Mouse (Mus musculus) hindbrain, embryonic 15.5 days (tissue): ENCODE data around the gene Psmd9. TPM values are rescaled to one million over a fixed set of nuclear protein-coding genes. Genes with fewer than 3 reads are reported as not detected.
"Not testable (repeated sequence)": the region's sequence is repeated elsewhere in the genome, so short reads cannot be mapped to it uniquely, and the experiment has no call there.

Source experiments
- ATAC-seq: fragments of 200-750 bp; cut with Nextera tagmentation; 2 replicates; pipeline ENCODE4 v1.8.0; 2017; ENCODE audit warnings: low read depth, moderate number of reproducible peaks, moderate TSS enrichment; ENCODE audit not compliant: low FRiP score
- H3K27ac ChIP-seq: fragments of 300-500 bp; sonication (generic); replicated peaks from 2 replicates; pipeline ENCODE4 v1.5.1; 2015; ENCODE audit warnings: mild to moderate bottlenecking, inconsistent platforms
- H3K27me3 ChIP-seq: fragments of 300-500 bp; sonication (generic); 2 replicates; pipeline ENCODE4 v1.6.1; 2015; ENCODE audit warnings: control low read depth, inconsistent platforms
- H3K36me3 ChIP-seq: fragments of 300-500 bp; sonication (generic); 2 replicates; pipeline ENCODE4 v1.6.1; 2015; ENCODE audit warnings: control low read depth, inconsistent platforms
- H3K4me1 ChIP-seq: fragments of 300-500 bp; sonication (generic); replicated peaks from 2 replicates; pipeline ENCODE4 v1.6.1; 2015; ENCODE audit warnings: control low read depth, inconsistent platforms
- H3K4me2 ChIP-seq: fragments of 300-500 bp; sonication (generic); 2 replicates; pipeline ENCODE4 v1.6.1; 2015; ENCODE audit warnings: moderate library complexity, mild to moderate bottlenecking, inconsistent platforms
- H3K4me3 ChIP-seq: fragments of 300-500 bp; sonication (generic); 2 replicates; pipeline ENCODE4 v1.5.1; 2015; ENCODE audit warnings: mild to moderate bottlenecking, inconsistent platforms
- H3K9ac ChIP-seq: fragments of 300-500 bp; sonication (generic); 2 replicates; pipeline ENCODE4 v1.6.1; 2015; ENCODE audit warnings: inconsistent platforms
- H3K9me3 ChIP-seq: fragments of 300-500 bp; sonication (generic); 2 replicates; pipeline ENCODE4 v1.6.1; 2016; ENCODE audit warnings: control low read depth, inconsistent platforms
- WGBS: fragments of 180-500 bp; shearing (Covaris S2); methylation state at CpG from one replicate; pipeline ENCODE4 v1.1.7; 2015; 5-methylcytosine and 5-hydroxymethylcytosine counted together
- polyA plus RNA-seq: library from polyadenylated mRNA; unstranded; fragments of >200 nt; fragmentation: Nextera tagmentation; extraction: Ambion mirVana; gene quantifications from 2 replicates; pipeline ENCODE4 v1.2.1, GENCODE M21; 2015

Psmd9 gene
- polyA plus RNA-seq, 1 experiment from 2014 or later, result 75.7 TPM

DNA sequence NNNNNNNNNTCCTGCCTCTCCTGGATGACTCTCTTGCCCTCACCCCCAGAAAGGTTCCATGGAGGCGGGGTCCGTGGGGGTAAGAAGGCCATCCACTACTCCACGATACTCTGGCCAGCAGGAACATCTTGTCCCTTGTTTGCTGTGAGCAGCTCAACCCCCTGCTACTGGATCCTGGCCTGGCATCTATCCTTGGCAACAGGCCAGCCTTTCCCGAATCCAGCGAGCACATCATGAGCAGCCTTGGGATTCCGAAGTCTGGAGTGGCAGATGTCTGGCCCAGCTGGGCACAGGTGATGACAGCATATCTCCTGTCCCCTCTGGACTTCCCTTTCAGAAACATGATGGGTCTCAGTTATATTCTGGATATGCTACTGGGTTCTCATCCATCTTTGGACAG lies 16.8 kb downstream of the Psmd9 start:
- H3K4me2 ChIP-seq, result no peak overlapping the region
- no peaks in the 10 kb centered on the region for H3K9me3 ChIP-seq
- H3K27me3 ChIP-seq, result no peaks in the 10 kb centered on the region
- no peak overlapping the region for H3K4me3 ChIP-seq
- no peak overlapping the region for H3K9ac ChIP-seq
- 0 out of 2 replicates have a peak, but pooled peaks cover 3% of the 10 kb centered on the region for H3K4me1 ChIP-seq
- whole genome bisulfite sequencing, result 59% methylated on average over 6 of the region's 6 CpGs
- H3K36me3 ChIP-seq, result no peaks in the 10 kb centered on the region
- H3K27ac ChIP-seq, result no peak overlapping the region
- ATAC-seq, result no peak

DNA sequence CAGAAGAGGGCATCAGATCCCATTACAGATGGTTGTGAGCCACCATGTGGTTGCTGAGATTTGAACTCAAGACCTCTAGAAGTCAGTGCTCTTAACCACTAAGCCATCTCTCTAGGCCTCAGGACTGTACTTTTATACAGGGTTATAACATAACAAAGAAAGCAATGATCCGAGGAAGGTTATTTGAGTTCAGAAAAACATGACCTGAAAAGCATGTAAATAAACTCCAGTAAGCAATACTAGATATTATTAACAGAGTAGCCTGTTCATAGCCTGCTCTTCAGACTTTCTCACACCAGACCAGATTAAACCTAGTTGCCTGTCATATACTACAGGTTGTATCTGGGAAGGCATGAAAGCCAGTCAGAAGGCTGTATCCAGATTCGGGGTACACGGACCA lies 18.1 kb downstream of the Psmd9 start:
- Histone ChIP-seq H3K4me3 (no peak overlapping the region), H3K9ac (no peak overlapping the region), H3K4me1 (0 out of 2 replicates have a peak, but pooled peaks cover 3% of the 10 kb centered on the region), H3K27ac (no peak overlapping the region), H3K4me2 (no peak overlapping the region), H3K9me3 (no peaks in the 10 kb centered on the region), H3K27me3 (no peaks in the 10 kb centered on the region), H3K36me3 (no peaks in the 10 kb centered on the region)
- WGBS, result 92% methylated on average over 3 of the region's 3 CpGs
- no peak for ATAC-seq

DNA sequence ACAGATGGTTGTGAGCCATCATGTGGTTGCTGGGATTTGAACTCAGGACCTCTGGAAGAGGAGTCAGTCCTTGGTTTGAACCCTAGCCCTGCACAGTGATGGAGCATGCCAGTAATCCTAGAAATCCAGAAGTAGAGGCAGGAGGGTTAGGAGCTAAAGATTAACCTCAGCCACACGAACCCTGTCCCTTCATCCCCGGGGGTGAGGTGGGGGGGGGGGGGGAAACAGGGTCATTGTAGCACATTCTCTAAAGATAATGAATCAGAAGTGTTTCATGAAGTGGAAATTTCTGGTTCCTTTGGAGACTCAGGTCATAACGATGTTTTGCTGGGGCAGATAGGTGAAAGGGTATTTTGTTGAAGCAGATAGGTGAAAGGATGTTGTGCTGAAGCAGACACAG lies 21.7 kb downstream of the Psmd9 start:
- Histone ChIP-seq H3K9me3 (no peaks in the 10 kb centered on the region), H3K9ac (no peak overlapping the region), H3K27me3 (no peaks in the 10 kb centered on the region), H3K36me3 (no peaks in the 10 kb centered on the region), H3K27ac (no peak overlapping the region), H3K4me3 (no peak overlapping the region), H3K4me1 (0 out of 2 replicates have a peak, but pooled peaks cover 1% of the 10 kb centered on the region), H3K4me2 (no peak overlapping the region)
- ATAC-seq, result no peak
- WGBS, result 86% methylated on average over 3 of the region's 3 CpGs

GRCm38 (mm10) chr5:123191427-123191826 lies 22.2 kb downstream of the Psmd9 start:
- Histone ChIP-seq H3K36me3 (no peaks in the 10 kb centered on the region), H3K9ac (no peak overlapping the region)
- no peak for ATAC-seq

DNA sequence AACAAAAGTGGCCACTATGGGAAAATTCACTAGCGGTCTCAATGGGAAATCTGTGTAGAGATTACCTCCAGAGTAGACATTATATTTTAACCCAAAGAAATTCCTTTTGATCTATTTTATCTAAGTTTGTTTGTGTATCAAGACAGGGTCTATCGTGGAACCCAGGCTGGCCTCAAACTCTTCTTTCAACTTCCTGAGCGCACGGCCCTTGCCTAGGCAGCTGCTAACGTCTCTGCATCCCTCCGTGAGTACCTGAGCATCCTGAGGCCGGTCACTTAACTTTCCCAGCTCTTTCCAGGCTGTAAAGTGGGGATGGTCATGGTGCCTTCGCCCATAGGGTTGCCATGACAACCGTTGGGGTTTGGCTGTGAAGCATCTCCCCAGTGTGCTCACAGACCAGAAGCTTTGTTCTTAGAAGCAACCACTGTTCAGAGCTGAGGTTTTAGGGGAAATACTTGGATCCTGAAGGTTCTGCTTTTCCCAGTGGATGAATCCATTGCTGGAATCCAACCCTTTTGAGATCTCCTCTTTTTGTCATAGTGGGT lies 23.5 kb downstream of the Psmd9 start:
- no peak for ATAC-seq
- Histone ChIP-seq H3K9me3 (no peaks in the 10 kb centered on the region), H3K27me3 (no peaks in the 10 kb centered on the region), H3K9ac (no peak overlapping the region), H3K36me3 (no peaks in the 10 kb centered on the region), H3K27ac (no peak overlapping the region), H3K4me3 (no peak overlapping the region), H3K4me2 (no peak overlapping the region), H3K4me1 (no peaks in the 10 kb centered on the region)
- WGBS, result 54% methylated on average over 9 of the region's 9 CpGs

More at GRCm38 (mm10) chr5:123191427-123191826, 22.2 kb downstream of the Psmd9 start:
- no peaks in the 10 kb centered on the region for H3K27me3 ChIP-seq
- no peak overlapping the region for H3K4me3 ChIP-seq
- no peaks in the 10 kb centered on the region for H3K9me3 ChIP-seq
- WGBS, result 74% methylated on average over 6 of the region's 6 CpGs
- H3K4me1 ChIP-seq, result no peaks in the 10 kb centered on the region
- H3K4me2 ChIP-seq, result no peak overlapping the region
- no peak overlapping the region for H3K27ac ChIP-seq

DNA sequence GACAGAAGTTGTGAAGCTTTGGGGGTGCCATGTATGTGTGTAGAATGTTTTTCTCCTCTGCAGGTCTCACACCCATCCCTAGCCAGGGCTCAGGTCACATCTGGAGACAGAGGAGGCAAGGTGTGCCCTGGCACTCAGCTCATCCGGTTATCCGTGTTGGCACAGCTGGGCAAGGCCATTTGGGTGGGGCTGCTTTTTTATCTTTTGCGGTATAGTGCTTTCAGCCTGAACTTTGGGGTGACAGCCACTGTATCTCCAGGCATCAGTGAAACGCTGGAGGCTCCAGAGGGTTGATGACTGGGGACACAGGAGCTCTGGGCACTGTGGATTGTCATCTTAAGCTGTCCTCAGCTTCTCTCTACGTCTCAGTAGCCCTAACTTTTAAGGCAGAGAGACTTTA lies 24.2 kb downstream of the Psmd9 start:
- no peak overlapping the region for H3K27ac ChIP-seq
- H3K27me3 ChIP-seq, result no peaks in the 10 kb centered on the region
- no peak overlapping the region for H3K4me3 ChIP-seq
- no peaks in the 10 kb centered on the region for H3K36me3 ChIP-seq
- 88% methylated on average over 5 of the region's 5 CpGs for WGBS
- H3K9me3 ChIP-seq, result no peaks in the 10 kb centered on the region
- ATAC-seq, result no peak
- H3K4me1 ChIP-seq, result no peaks in the 10 kb centered on the region
- H3K9ac ChIP-seq, result no peak overlapping the region
- H3K4me2 ChIP-seq, result no peak overlapping the region

- Histone ChIP-seq H3K4me1 (no peaks in the 10 kb centered on the region), H3K9me3 (no peaks in the 10 kb centered on the region), H3K4me3 (no peak overlapping the region), H3K27me3 (no peaks in the 10 kb centered on the region), H3K4me2 (no peak overlapping the region), H3K36me3 (no peaks in the 10 kb centered on the region), H3K9ac (no peak overlapping the region), H3K27ac (no peak overlapping the region)
- 87% methylated on average over 6 of the region's 6 CpGs for WGBS
- no peak for ATAC-seq
Measured at GRCm38 (mm10) chr5:123194856-123195255, 25.6 kb downstream of the Psmd9 start.

DNA sequence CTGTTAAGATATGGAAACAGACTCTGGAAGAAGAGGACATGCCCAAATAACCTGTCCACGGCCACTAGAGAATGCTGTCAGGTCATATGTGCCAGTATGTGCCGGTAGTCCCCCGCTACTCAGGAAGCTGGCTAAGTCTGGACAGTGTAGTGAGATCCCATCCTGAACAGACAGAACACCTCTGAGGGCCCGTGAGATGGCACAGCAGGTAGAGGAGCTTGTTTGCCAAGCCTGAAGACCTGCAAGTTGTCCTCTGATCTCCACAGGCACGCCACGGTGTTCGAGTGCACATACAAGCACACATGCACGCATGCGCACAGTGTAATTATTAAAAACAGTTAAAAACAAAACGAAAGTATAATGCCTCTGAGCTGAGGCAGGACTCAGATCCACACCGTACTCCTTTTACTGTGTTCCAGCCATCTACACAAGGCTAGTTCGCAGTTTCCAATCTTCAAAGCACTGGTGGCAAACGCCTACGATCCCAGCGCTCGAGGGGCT lies 26.3 kb downstream of the Psmd9 start:
- Histone ChIP-seq H3K9me3 (no peaks in the 10 kb centered on the region), H3K4me2 (no peak overlapping the region), H3K36me3 (no peaks in the 10 kb centered on the region), H3K27ac (no peak overlapping the region), H3K4me1 (no peaks in the 10 kb centered on the region), H3K4me3 (no peak overlapping the region), H3K27me3 (no peaks in the 10 kb centered on the region), H3K9ac (no peak overlapping the region)
- ATAC-seq, result no peak
- 95% methylated on average over 16 of the region's 16 CpGs for WGBS

GRCm38 (mm10) chr5:123196746-123197145 lies 27.5 kb downstream of the Psmd9 start:
- Histone ChIP-seq H3K4me1 (no peaks in the 10 kb centered on the region), H3K9me3 (no peaks in the 10 kb centered on the region), H3K9ac (no peak overlapping the region), H3K36me3 (no peaks in the 10 kb centered on the region), H3K27me3 (no peaks in the 10 kb centered on the region), H3K4me2 (no peak overlapping the region), H3K27ac (no peak overlapping the region), H3K4me3 (no peak overlapping the region)
- WGBS, result 69% methylated on average over 4 of the region's 4 CpGs
- no peak for ATAC-seq

GRCm38 (mm10) chr5:123198523-123198922 lies 29.3 kb downstream of the Psmd9 start:
- 91% methylated on average over 4 of the region's 4 CpGs for WGBS
- Histone ChIP-seq H3K9ac (no peak overlapping the region), H3K27me3 (no peaks in the 10 kb centered on the region)

GRCm38 (mm10) chr5:123200816-123201522 lies 31.8 kb downstream of the Psmd9 start:
- H3K4me3 ChIP-seq, H3K9ac ChIP-seq, H3K9me3 ChIP-seq, H3K4me2 ChIP-seq, H3K4me1 ChIP-seq, ATAC-seq, H3K36me3 ChIP-seq, H3K27ac ChIP-seq, H3K27me3 ChIP-seq: not testable (repeated sequence)
- WGBS, result 90% methylated on average over 6 of the region's 7 CpGs

More at GRCm38 (mm10) chr5:123198523-123198922, 29.3 kb downstream of the Psmd9 start:
- Histone ChIP-seq H3K4me2 (no peak overlapping the region), H3K4me1 (no peaks in the 10 kb centered on the region), H3K4me3 (no peak overlapping the region), H3K27ac (no peak overlapping the region), H3K36me3 (no peaks in the 10 kb centered on the region), H3K9me3 (no peaks in the 10 kb centered on the region)
- ATAC-seq, result no peak

DNA sequence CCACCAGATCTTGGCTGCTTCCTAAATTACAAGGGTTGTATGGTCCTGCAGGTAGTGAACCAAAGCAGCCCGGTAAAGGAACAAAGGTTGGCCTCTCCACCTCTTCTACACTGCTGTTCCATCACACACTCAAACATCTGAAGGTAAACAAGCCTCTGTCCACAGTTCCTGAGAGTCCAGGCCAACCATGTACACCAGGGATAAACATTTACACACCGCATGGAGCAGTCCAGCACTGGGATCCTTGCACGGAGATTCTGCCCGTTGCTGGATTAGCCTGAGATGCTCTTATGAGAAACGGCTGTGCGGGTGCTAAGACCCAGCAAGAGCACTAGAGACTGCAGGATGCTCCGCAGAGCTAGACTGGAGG lies 32.3 kb downstream of the Psmd9 start:
- Histone ChIP-seq H3K27me3 (no peaks in the 10 kb centered on the region), H3K27ac (no peak overlapping the region), H3K4me1 (no peaks in the 10 kb centered on the region), H3K4me3 (no peak overlapping the region), H3K4me2 (no peak overlapping the region), H3K36me3 (no peaks in the 10 kb centered on the region), H3K9me3 (no peaks in the 10 kb centered on the region), H3K9ac (no peak overlapping the region)
- 90% methylated on average over 7 of the region's 7 CpGs for WGBS
- ATAC-seq, result no peak
